Mouse (Mus musculus) heart, embryonic 16.5 days (tissue): ENCODE measurements around the gene Gse1. TPM values are rescaled to one million over a fixed set of nuclear protein-coding genes. Genes with fewer than 3 reads are reported as not detected.

ENCODE experiments used
- ATAC-seq: fragments of 200-750 bp; cut with Nextera tagmentation; replicated peaks from 2 replicates; pipeline ENCODE4 v1.8.0; 2017; ENCODE audit warnings: moderate number of reproducible peaks; ENCODE audit not compliant: insufficient read depth, low FRiP score; ENCODE audit errors: extremely low read depth
- H3K27ac ChIP-seq: fragments of 300-500 bp; sonication (generic); 2 replicates; pipeline ENCODE4 v1.5.1; 2014; ENCODE audit warnings: mild to moderate bottlenecking, low read length, control low read depth, moderate library complexity
- H3K27me3 ChIP-seq: fragments of 300-500 bp; sonication (generic); 2 replicates; pipeline ENCODE4 v1.6.1; 2014; ENCODE audit warnings: low read length, mixed read lengths; ENCODE audit not compliant: control insufficient read depth, insufficient read depth
- H3K36me3 ChIP-seq: fragments of 300-500 bp; sonication (generic); 2 replicates; pipeline ENCODE4 v1.6.1; 2014; ENCODE audit not compliant: control insufficient read depth, insufficient read depth
- H3K4me1 ChIP-seq: fragments of 300-500 bp; sonication (generic); 2 replicates; pipeline ENCODE4 v1.6.1; 2014; ENCODE audit warnings: low read length, mixed read lengths; ENCODE audit not compliant: control insufficient read depth, insufficient read depth
- H3K4me2 ChIP-seq: fragments of 300-500 bp; sonication (generic); 2 replicates; pipeline ENCODE4 v1.6.1; 2014; ENCODE audit warnings: low read depth, mild to moderate bottlenecking, control low read depth, low read length
- H3K4me3 ChIP-seq: fragments of 300-500 bp; sonication (generic); 2 replicates; pipeline ENCODE4 v1.5.1; 2014; ENCODE audit warnings: mild to moderate bottlenecking, control low read depth, low read length
- H3K9ac ChIP-seq: fragments of 300-500 bp; sonication (generic); 2 replicates; pipeline ENCODE4 v1.6.1; 2014; ENCODE audit warnings: low read length, control low read depth
- H3K9me3 ChIP-seq: fragments of 300-500 bp; sonication (generic); replicated peaks from 2 replicates; pipeline ENCODE4 v1.6.1; 2016; ENCODE audit warnings: low read length; ENCODE audit not compliant: control insufficient read depth
- WGBS: fragments of 180-500 bp; shearing (Covaris S2); extraction: QIAGEN DNeasy Blood & Tissue Kit; methylation state at CpG from one replicate; pipeline ENCODE4 v1.1.7; 2014; 5-methylcytosine and 5-hydroxymethylcytosine counted together
- polyA plus RNA-seq: library from polyadenylated mRNA; unstranded; fragments of >200 nt; fragmentation: Nextera tagmentation; extraction: Ambion mirVana; gene quantifications from 2 replicates; pipeline ENCODE4 v1.2.1, GENCODE M21; 2015

The Gse1 gene
- polyA plus RNA-seq, 1 experiment from 2014 or later = 7.7 TPM

DNA sequence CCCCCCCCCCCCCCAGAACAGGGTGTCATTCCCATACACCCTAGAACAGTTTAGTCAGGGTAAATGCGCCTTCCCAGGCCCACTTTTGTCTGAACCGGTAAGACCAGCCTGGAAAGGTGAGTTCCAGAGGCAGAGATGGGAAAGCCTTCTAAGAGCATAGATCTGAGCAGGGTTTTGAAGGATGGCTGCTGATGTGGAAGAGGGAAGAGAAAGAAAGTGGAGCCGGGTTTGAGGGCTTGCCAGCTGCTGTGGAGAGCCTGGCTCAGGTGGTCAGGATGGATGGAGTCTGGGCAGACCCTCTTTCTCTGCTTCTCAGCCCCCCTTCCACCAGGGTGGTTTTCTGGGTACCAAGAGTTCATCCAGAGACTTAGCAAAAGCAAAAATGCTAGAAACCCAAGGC, 305.1 kb downstream of the Gse1 start:
- no peak for ATAC-seq
- 69% methylated on average over 3 of the region's 3 CpGs for WGBS

DNA sequence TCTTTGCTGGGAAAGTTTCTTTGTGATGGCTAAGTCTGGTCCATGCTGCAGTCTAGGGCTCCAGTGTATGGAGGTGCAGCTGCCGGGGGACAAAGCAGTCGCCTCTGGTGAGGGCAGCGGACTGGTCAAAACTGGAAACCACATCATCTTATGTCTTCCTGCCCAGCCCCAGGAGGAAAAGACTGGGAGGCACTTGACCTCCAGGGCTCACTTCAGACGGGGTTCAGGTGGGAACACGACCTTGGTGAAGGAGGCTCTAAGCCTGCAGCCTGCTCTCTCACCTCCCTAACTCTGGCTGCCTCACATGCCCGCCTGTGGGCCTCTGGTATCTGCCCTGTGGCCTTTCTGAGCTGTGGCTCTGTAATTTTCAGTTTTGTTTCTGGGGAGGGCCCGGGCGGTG, 305.8 kb downstream of the Gse1 start:
- Histone ChIP-seq H3K9me3 (no peaks in the 10 kb centered on the region), H3K4me1 (peaks cover 59% of the 10 kb centered on the region), H3K4me3 (no peak overlapping the region), H3K27ac (no peak overlapping the region), H3K27me3 (no peaks in the 10 kb centered on the region), H3K4me2 (no peak overlapping the region), H3K36me3 (no peaks in the 10 kb centered on the region), H3K9ac (peak overlapping the region; percentile 16; the same call in 1 of the 2 replicates)
- no peak for ATAC-seq
- WGBS = 56% methylated on average over 8 of the region's 8 CpGs

More for the DNA sequence above, 305.1 kb downstream of the Gse1 start:
- H3K9ac ChIP-seq = peak overlapping the region; percentile 60
- H3K27ac ChIP-seq = peak overlapping the region; percentile 94
- no peaks in the 10 kb centered on the region for H3K27me3 ChIP-seq
- H3K4me1 ChIP-seq = peaks cover 58% of the 10 kb centered on the region
- no peak overlapping the region for H3K4me3 ChIP-seq
- no peaks in the 10 kb centered on the region for H3K36me3 ChIP-seq
- H3K4me2 ChIP-seq = peak overlapping the region; percentile 57; the same call in 1 of the 2 replicates
- no peaks in the 10 kb centered on the region for H3K9me3 ChIP-seq

DNA sequence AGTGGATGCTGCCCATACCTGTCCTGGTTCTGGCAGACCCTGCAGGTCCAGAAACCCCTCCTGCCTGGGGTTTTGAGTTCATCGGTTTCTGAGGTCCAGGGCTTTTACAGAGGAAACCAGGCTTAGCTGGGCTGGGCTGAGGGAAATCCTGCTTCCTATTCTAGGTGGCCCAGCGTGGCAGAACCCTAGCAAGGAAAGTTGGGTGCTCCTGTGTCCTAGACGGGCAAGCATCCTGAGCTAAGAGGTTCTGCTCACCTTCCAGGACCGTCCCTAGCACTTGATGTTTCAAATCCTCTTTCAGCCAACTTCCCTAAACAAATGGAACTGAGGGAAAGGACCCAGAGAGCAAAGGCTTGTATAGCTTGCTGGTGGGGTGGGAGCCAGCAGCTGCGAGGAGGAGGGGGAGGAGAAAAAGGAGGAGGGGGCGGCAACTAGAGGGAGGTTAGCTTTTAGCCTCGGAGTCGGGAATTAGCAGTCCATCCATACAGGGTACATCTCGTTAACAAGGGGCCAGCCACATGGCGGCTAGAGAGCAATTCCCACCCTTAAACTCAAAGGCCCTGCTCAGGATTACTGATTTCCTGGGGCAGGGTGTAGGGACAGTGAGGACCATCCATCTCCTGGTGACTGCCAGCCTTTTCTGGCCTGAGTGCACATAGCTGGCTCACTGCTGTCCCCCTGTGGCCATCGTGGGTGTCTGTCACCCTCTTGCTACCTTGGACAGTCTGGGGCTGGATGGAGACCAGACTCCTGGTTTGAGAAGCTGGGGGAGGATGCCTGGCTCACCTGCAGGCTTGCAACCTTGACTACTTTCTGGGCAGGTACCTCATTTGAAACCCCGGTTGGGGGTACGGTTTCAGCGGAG, 306.5 kb downstream of the Gse1 start:
- WGBS = 28% methylated on average over 14 of the region's 14 CpGs
- Histone ChIP-seq H3K4me1 (peaks cover 63% of the 10 kb centered on the region), H3K4me3 (no peak overlapping the region)

DNA sequence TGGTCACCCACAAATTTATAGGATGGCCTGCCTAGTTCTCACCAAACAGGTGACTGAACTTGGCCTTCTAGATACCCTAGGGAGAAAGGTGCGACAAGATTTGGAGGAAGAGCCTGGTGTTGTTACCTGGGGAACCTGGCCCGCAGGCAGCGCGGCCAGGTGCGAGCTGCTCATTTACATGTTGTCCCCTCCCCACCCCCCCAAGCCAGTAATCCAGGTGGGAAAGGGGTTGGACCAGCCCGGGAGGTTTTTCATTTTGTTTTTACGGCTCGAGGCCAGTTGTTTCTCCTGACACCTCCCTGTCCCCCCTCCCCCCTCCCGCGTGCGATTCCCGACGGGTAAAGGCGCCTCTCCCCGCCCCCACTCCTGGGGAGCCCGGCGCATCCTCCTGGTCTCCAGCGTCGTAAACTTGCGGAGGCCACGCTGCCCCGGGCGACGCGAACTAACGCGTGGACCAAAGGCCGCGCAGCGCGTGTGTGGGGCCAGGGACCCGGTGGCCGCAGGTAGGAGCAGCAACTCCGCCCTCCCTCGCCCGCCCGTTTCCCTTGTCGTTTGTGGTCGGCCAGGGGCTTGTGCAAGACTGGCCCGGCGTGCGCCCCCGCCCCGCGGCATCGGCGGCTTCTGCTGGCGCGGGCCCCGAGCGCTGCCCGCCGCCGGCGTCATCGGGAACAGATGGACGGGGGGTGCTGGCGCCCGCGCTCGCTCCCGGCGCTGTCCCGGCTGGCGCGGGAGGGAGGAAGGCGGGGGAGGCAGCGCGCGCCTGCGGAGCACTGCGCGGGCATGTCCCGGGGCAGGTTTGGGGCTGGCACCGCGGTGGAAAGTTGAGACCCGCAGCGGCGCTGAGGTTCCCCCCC, 307.4 kb downstream of the Gse1 start:
- H3K4me1 ChIP-seq = peaks cover 72% of the 10 kb centered on the region
- H3K36me3 ChIP-seq = no peaks in the 10 kb centered on the region
- H3K4me3 ChIP-seq = peak overlapping the region; percentile 74
- H3K9me3 ChIP-seq = no peaks in the 10 kb centered on the region
- 1% methylated on average over 64 of the region's 79 CpGs for WGBS
- no peaks in the 10 kb centered on the region for H3K27me3 ChIP-seq
- ATAC-seq = no peak
- H3K9ac ChIP-seq = peak overlapping the region; percentile 76
- H3K27ac ChIP-seq = peak overlapping the region; percentile 99
- H3K4me2 ChIP-seq = peak overlapping the region; percentile 98

More for the DNA sequence above, 306.5 kb downstream of the Gse1 start:
- no peaks in the 10 kb centered on the region for H3K36me3 ChIP-seq
- no peak overlapping the region for H3K4me2 ChIP-seq
- no peak for ATAC-seq
- no peaks in the 10 kb centered on the region for H3K9me3 ChIP-seq
- no peaks in the 10 kb centered on the region for H3K27me3 ChIP-seq
- H3K9ac ChIP-seq = 0 out of 2 replicates have a peak overlapping the region, but pooled peaks have one; percentile 16
- H3K27ac ChIP-seq = no peak overlapping the region

DNA sequence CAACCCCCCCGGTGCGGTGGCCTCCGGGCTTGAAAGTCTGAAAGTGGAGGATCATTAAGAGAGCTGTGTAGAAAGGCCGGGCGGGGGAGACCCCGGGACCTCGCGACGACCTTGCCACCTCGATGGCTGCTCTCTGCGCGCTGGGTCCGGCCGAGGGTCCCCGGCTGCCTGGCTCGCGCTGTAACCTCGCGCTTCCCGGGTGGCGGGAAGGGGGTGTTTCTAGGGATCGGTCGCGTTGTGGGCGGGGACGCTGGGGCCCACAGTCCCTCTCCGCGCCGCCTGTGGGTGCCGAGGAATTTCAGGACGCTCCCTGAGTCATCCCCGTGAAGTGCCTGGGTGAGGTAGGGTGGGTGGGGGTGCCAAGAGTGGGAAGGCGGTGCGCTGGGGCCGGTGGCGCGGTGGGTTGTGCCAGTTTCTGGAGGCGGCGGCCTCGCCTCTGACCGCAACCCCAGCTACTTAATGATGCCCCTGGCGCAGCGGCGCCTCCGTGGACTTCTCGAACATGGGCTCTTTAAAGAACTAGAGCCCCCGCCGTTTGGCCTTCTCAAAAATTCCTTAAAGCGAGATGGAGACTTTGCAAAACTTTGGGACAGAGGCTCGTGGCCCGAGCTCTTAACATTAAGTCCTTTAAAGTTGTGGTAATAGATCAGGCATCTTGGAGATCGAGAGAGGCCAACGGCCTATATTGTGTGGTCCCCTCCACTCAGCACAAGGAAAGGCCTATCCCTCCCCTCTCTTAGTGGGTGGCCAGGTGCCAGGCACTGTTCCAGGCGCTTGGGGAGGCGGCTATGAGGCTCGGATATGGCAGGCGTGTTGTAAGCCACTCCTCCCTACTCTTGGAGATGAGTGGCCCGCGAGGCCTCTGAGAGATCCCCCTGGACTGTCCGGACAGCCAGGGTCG, 308.3 kb downstream of the Gse1 start:
- peak overlapping the region; percentile 98 for H3K4me2 ChIP-seq
- H3K27ac ChIP-seq = peak overlapping the region; percentile 99
- peak overlapping the region; percentile 76 for H3K9ac ChIP-seq
- H3K27me3 ChIP-seq = no peaks in the 10 kb centered on the region
- H3K4me3 ChIP-seq = peak overlapping the region; percentile 74
- H3K9me3 ChIP-seq = no peaks in the 10 kb centered on the region
- H3K4me1 ChIP-seq = peaks cover 68% of the 10 kb centered on the region
- ATAC-seq = peak; percentile 35
- under 1% methylated on average over 61 of the region's 61 CpGs for WGBS
- H3K36me3 ChIP-seq = no peaks in the 10 kb centered on the region

DNA sequence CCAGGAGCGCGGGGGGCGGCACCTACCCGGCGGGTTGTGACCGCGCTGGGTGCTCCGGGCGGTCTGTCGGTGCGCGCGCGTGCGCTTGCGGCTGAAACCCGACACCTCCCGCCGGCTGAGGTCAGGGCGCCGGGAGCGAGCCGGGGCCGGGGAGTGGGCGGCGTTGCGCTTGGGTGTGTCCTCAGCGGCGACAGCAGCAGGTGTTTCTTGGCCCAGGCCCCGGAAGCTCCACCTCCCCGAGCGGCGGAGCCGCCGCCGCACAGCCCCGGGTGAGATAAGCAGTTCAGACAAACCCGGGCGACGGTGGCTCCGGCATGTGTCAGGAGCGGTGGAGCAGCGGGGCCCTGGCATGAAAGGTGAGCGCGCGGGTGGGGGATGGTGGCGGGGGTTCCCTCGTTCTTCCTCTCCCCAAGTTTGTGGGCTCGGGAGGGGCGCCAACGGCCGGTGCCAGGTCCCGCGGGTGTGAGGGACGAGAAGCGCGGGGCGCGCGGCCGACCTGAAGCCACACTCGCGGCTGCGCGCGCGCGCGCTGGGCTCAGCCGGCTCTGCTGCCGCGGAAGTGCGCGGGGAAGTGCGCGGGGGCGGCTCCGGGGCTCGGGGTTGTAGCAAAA, 309.1 kb downstream of the Gse1 start:
- Histone ChIP-seq H3K4me1 (peaks cover 68% of the 10 kb centered on the region), H3K4me2 (peak overlapping the region; percentile 98), H3K36me3 (no peaks in the 10 kb centered on the region), H3K27ac (peak overlapping the region; percentile 99), H3K9ac (peak overlapping the region; percentile 76), H3K4me3 (peak overlapping the region; percentile 74), H3K27me3 (no peaks in the 10 kb centered on the region), H3K9me3 (no peaks in the 10 kb centered on the region)
- peak; percentile 61 for ATAC-seq
- WGBS = under 1% methylated on average over 68 of the region's 79 CpGs

DNA sequence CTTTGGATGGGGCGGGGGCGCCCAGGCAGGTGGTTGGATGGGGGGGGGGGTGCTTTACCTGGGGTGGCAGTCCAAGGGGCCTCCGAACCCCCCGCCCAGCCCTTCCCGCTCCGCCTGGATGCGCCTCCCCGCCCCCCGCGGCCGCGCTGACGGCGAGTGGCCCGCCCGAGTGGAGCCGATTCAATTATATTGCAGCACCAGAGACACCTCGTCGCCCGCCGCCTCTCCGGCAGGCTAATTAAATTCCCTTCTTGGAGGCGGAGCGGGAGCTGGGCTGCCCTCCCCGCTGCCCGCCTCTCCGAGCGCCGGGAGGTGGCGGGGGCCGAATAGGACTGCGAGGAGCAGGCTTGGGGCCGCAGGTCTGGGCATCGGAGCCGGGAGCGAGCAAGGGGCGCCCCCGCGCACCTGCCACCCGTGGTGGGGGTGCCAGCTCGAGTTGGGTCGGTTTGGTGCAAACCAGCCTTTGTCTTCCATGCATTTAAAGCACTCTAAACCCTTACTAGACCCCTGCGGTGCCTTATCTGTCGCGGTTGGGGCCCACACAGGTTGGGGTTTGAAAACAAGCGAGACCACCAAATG, 309.7 kb downstream of the Gse1 start:
- peak; percentile 16 for ATAC-seq
- Histone ChIP-seq H3K4me2 (peak overlapping the region; percentile 98), H3K36me3 (no peaks in the 10 kb centered on the region), H3K9ac (peak overlapping the region; percentile 76), H3K27ac (peak overlapping the region; percentile 99), H3K4me1 (peaks cover 68% of the 10 kb centered on the region), H3K4me3 (peak overlapping the region; percentile 74), H3K27me3 (no peaks in the 10 kb centered on the region), H3K9me3 (no peaks in the 10 kb centered on the region)
- under 1% methylated on average over 43 of the region's 46 CpGs for WGBS
